Mouse (Mus musculus): ENCODE data around the gene Frat2. TPM values are rescaled to one million over a fixed set of nuclear protein-coding genes. Genes with fewer than 3 reads are reported as not detected.
A peak's percentile ranks its signal among the peaks of the same experiment; 100 is the strongest.
"Not testable (repeated sequence)": the region's sequence is repeated elsewhere in the genome, so short reads cannot be mapped to it uniquely, and the experiment has no call there.

Gene Frat2
- 10 to 100 TPM; 15.6 to 22.2 TPM for total RNA-seq (2021)
- long read RNA-seq, experiment 1, transcript Frat2-201 (1 exons, 2,161 nt) = major isoform, 34 of 34 reads
- long read RNA-seq, experiment 1, partial matches to known transcripts = 0 of 34 reads
- long read RNA-seq, experiment 1, other reads (novel, unspliced or antisense) = 0 of 34 reads
- long read RNA-seq, experiment 2, transcript Frat2-201 (1 exons, 2,161 nt) = major isoform, 26 of 26 reads
- long read RNA-seq, experiment 2, partial matches to known transcripts = 0 of 26 reads
- long read RNA-seq, experiment 2, other reads (novel, unspliced or antisense) = 0 of 26 reads

GRCm38 (mm10) chr19:41847992-41848851 is at the start of gene Frat2:
TSS of gene Frat2 (minus strand) at chr19:41848132.
- TF ChIP-seq CTCF (IDR thresholded peaks at IDR 0.05) = no peak

GRCm38 (mm10) chr19:41896319-41896711 is 48.4 kb upstream of the Frat2 start:
- no peak for TF ChIP-seq CTCF (IDR thresholded peaks at IDR 0.05)
- Histone ChIP-seq H3K4me3 (peak overlapping the region; percentile 76), H3K27ac (peak overlapping the region; percentile 94)
- DNase-seq = no peak
- intact Hi-C loops (cut with DNase I) = loop anchor here (5.0 kb wide), 2 partner anchors 49 to 131 kb away; partner anchors contain the start of gene Frat2

More at GRCm38 (mm10) chr19:41847992-41848851, at the start of gene Frat2:
- Histone ChIP-seq H3K4me3 (peak within 1 kb of the TSS; percentile 88), H3K27ac (peak within 1 kb of the TSS; percentile 99)
- intact Hi-C loops (cut with DNase I) = loop anchor here (5.0 to 10.0 kb wide), 3 partner anchors 46 to 223 kb away; partner anchors contain the start of genes Arhgap19 and Rrp12
- DNase-seq = peak; percentile 94

GRCm38 (mm10) chr19:41895460-41896318 is 47.8 kb upstream of the Frat2 start, which contains the start of gene Rrp12:
TSS of gene Rrp12 (minus strand) at chr19:41896173.
- peak within 1 kb of the TSS; percentile 76 for H3K4me3 ChIP-seq
- intact Hi-C loops (cut with DNase I) = loop anchor here (5.0 kb wide), 2 partner anchors 48 to 132 kb away; partner anchors contain the start of gene Frat2
- peak within 1 kb of the TSS; percentile 94 for H3K27ac ChIP-seq
- DNase-seq = peak; percentile 81
- TF ChIP-seq CTCF (IDR thresholded peaks at IDR 0.05) = no peak

- TF ChIP-seq CTCF (IDR thresholded peaks at IDR 0.05) = no peak
- H3K4me3 ChIP-seq = peak overlapping the region; percentile 76
- intact Hi-C loops (cut with DNase I) = loop anchor here (5.0 kb wide), 2 partner anchors 48 to 132 kb away; partner anchors contain the start of gene Frat2
- peak overlapping the region; percentile 94 for H3K27ac ChIP-seq
- DNase-seq = peak; percentile 56
Observed at GRCm38 (mm10) chr19:41894959-41895358, 47.0 kb upstream of the Frat2 start.

GRCm38 (mm10) chr19:41888191-41888590 is 40.3 kb upstream of the Frat2 start:
- intact Hi-C loops (cut with DNase I) = no loop called here
- no peak for TF ChIP-seq CTCF (IDR thresholded peaks at IDR 0.05)
- Histone ChIP-seq H3K4me3 (no peak overlapping the region), H3K27ac (no peak overlapping the region)
- DNase-seq = no peak

GRCm38 (mm10) chr19:41883882-41884281 is 36.0 kb upstream of the Frat2 start:
- DNase-seq = no peak
- intact Hi-C loops (cut with DNase I) = no loop called here
- no peak for TF ChIP-seq CTCF (IDR thresholded peaks at IDR 0.05)
- Histone ChIP-seq H3K27ac (no peak overlapping the region), H3K4me3 (no peak overlapping the region)

- TF ChIP-seq CTCF (IDR thresholded peaks at IDR 0.05) = no peak
- DNase-seq = no peak
- intact Hi-C loops (cut with DNase I) = no loop called here
- Histone ChIP-seq H3K27ac (no peak overlapping the region; the same call in 1 of the 2 replicates), H3K4me3 (no peak overlapping the region)
Observed at GRCm38 (mm10) chr19:41881842-41882241, 33.9 kb upstream of the Frat2 start.

- no peak for DNase-seq
- Histone ChIP-seq H3K27ac (no peak overlapping the region), H3K4me3 (no peak overlapping the region)
- no peak for TF ChIP-seq CTCF (IDR thresholded peaks at IDR 0.05)
- intact Hi-C loops (cut with DNase I) = loop anchor here (10.0 kb wide), 1 partner anchor 220 kb away; no protein-coding TSS in a partner anchor
Observed at GRCm38 (mm10) chr19:41874356-41874755, 26.4 kb upstream of the Frat2 start.

- no peak for DNase-seq
- no peak overlapping the region for H3K4me3 ChIP-seq
- TF ChIP-seq CTCF (IDR thresholded peaks at IDR 0.05) = no peak
- H3K27ac ChIP-seq = no peak overlapping the region
- intact Hi-C loops (cut with DNase I) = loop anchor here (10.0 kb wide), 1 partner anchor 217 kb away; no protein-coding TSS in a partner anchor
Observed at GRCm38 (mm10) chr19:41872285-41872684, 24.4 kb upstream of the Frat2 start.

GRCm38 (mm10) chr19:41869946-41870345 is 22.0 kb upstream of the Frat2 start:
- not testable (repeated sequence) for H3K27ac ChIP-seq, DNase-seq, H3K4me3 ChIP-seq
- intact Hi-C loops (cut with DNase I) = loop anchor here (10.0 kb wide), 1 partner anchor 215 kb away; no protein-coding TSS in a partner anchor
- peak; percentile 15; the same call in 1 of the 2 replicates for TF ChIP-seq CTCF (IDR thresholded peaks at IDR 0.05)

- no peak for TF ChIP-seq CTCF (IDR thresholded peaks at IDR 0.05)
- H3K4me3 ChIP-seq = no peak overlapping the region
- intact Hi-C loops (cut with DNase I) = no loop called here
- H3K27ac ChIP-seq = no peak overlapping the region
- no peak for DNase-seq
Observed at GRCm38 (mm10) chr19:41869296-41869695, 21.4 kb upstream of the Frat2 start.

- no peak overlapping the region for H3K4me3 ChIP-seq
- no peak for DNase-seq
- no peak for TF ChIP-seq CTCF (IDR thresholded peaks at IDR 0.05)
- no peak overlapping the region for H3K27ac ChIP-seq
- intact Hi-C loops (cut with DNase I) = no loop called here
Observed at GRCm38 (mm10) chr19:41866707-41867106, 18.8 kb upstream of the Frat2 start.

All from gastrocnemius, adult 2 months (tissue).